Comparison of ENCODE assay signal across 7 mouse cellular contexts in the genomic region with DNA sequence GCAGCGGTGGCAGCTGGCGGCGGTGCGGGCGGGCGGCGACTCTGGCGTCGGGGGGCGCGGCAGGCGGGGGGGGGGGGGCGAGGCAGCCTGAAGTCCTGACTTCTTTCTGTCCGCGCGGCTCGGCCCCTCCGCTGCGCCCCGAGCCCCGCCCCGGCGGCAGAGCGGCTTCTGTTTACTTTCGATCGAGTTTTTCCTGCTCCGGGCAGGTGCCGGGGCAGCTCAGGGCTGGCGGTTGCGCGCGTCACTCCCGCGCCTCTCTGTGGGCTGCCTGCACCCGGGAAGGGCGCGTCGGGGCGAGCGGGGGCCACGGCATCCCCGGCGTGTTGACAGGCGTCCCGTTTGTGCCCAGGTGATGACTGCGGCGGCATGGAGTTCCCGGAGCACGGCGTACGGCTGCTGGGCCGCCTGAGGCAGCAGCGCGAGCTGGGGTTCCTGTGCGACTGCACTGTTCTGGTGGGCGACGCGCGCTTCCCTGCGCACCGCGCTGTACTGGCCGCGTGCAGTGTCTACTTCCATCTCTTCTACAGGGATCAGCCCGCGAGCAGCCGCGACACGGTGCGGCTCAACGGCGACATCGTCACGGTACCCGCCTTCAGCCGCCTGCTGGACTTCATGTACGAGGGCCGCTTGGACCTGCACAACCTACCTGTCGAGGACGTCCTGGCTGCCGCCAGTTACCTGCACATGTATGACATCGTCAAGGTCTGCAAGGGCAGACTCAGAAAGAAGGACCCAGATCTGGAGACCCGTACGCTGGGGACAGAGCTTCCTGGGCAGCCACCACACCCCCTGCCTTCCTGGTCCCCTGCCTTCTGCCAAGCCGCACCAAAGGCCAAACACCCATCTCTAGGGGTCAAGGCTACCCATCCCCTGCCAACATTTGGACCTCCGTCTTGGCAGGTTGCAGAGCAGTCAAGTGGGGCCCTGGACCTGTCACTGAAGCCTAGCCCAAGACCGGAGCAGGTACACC. TPM values are rescaled to one million over a fixed set of nuclear protein-coding genes. Genes with fewer than 3 reads are reported as not detected.
DNase-seq lines count a peak whose midpoint lies in the region; ATAC-seq and TF ChIP-seq lines count a peak whose summit lies in the region.

No protein-coding gene starts in this region.

- H3K36me3 ChIP-seq in CH12.LX (replicated peaks in 1 of 2; ENCODE audit: control insufficient read depth in 1 of 2, insufficient read depth in 1 of 2, low read length in 1 of 2) = no peaks in the 10 kb centered on the region
- no peaks in the 10 kb centered on the region for H3K36me3 ChIP-seq in forebrain, embryonic 12.5 days (replicated peaks)
- H3K36me3 ChIP-seq in kidney, embryonic 15.5 days = no peaks in the 10 kb centered on the region

- H3K9ac ChIP-seq in CH12.LX (ENCODE audit: insufficient read depth, low read depth) = peak overlapping the region; percentile 21
- peak overlapping the region; percentile 71 for H3K9ac ChIP-seq in forebrain, embryonic 12.5 days
- peak overlapping the region; percentile 62 for H3K9ac ChIP-seq in kidney, embryonic 15.5 days

- H3K4me3 ChIP-seq in CH12.LX (replicated peaks in 1 of 3; ENCODE audit: low read depth in 2 of 3, low read length in 2 of 3, poor library complexity in 1 of 3) = peak overlapping the region; percentile 23 to 78 (median 45)
- peak overlapping the region; percentile 68 for H3K4me3 ChIP-seq in forebrain, embryonic 12.5 days (replicated peaks)
- peak overlapping the region; percentile 71 for H3K4me3 ChIP-seq in kidney, embryonic 15.5 days (replicated peaks)

- peak; percentile 18; the same call in 1 of the 2 replicates for ATAC-seq in forebrain, embryonic 12.5 days (ENCODE audit: low FRiP score)
- ATAC-seq in kidney, embryonic 15.5 days (replicated peaks; ENCODE audit: low FRiP score) = peak; percentile 10

- dilution Hi-C loops in CH12.LX (cut with MboI; ENCODE audit: extremely low pct_ligation_motif_present, extremely low pct_unique_long_range_greater_than_20kb, low sequenced_read_pairs) = no loop called here

- peak overlapping the region; percentile 81 for H3K4me2 ChIP-seq in CH12.LX (ENCODE audit: insufficient read depth, low read depth, poor library complexity, severe bottlenecking)
- peak overlapping the region; percentile 94 for H3K4me2 ChIP-seq in forebrain, embryonic 12.5 days
- peak overlapping the region; percentile 96 for H3K4me2 ChIP-seq in kidney, embryonic 15.5 days

- TF ChIP-seq RAD21 in CH12.LX (IDR thresholded peaks at IDR 0.05; ENCODE audit: low read depth, low read length) = no peak

- peak; percentile 46 to 50 for DNase-seq in B cell, adult 2 months
- DNase-seq in CH12.LX (ENCODE audit: extremely low read depth) = no peak
- DNase-seq in lung, postnatal 14 days = peak; percentile 66
- DNase-seq in thymus, adult 18-20 months = peak; percentile 44 to 47
- DNase-seq in layer of hippocampus, adult 9-10 months (ENCODE audit: low spot score) = no peak

- in situ Hi-C loops in CH12.LX (cut with MboI; ENCODE audit: low pct_ligation_motif_present, low pct_unique_long_range_greater_than_20kb, low sequenced_read_pairs) = no loop called here

- H3K27ac ChIP-seq in CH12.LX (ENCODE audit: insufficient read depth, low read depth) = no peak overlapping the region
- no peak overlapping the region for H3K27ac ChIP-seq in forebrain, embryonic 12.5 days
- peak overlapping the region; percentile 66; the same call in 1 of the 2 replicates for H3K27ac ChIP-seq in kidney, embryonic 15.5 days

- peaks cover 81% of the 10 kb centered on the region for H3K27me3 ChIP-seq in CH12.LX (replicated peaks)
- peaks cover 64% of the 10 kb centered on the region for H3K27me3 ChIP-seq in forebrain, embryonic 12.5 days
- H3K27me3 ChIP-seq in kidney, embryonic 15.5 days = peaks cover 31% of the 10 kb centered on the region

- peaks cover 11 to 21% of the 10 kb centered on the region in 2 experiments for H3K4me1 ChIP-seq in CH12.LX (ENCODE audit: control insufficient read depth in 1 of 2, insufficient read depth in 2 of 2)
- peaks cover 44% of the 10 kb centered on the region for H3K4me1 ChIP-seq in forebrain, embryonic 12.5 days
- H3K4me1 ChIP-seq in kidney, embryonic 15.5 days = peaks cover 46% of the 10 kb centered on the region

- TF ChIP-seq EP300 in CH12.LX (IDR thresholded peaks at IDR 0.05; ENCODE audit: low read length) = no peak

- WGBS in forebrain, embryonic 12.5 days = 4% methylated on average over 68 of the region's 87 CpGs
- WGBS in kidney, embryonic 15.5 days = 4% methylated on average over 81 of the region's 87 CpGs

- TF ChIP-seq POLR2A in CH12.LX (IDR thresholded peaks at IDR 0.05; ENCODE audit: low read depth, low read length) = no peak

- TF ChIP-seq CTCF in CH12.LX (conservative IDR thresholded peaks at IDR 0.05 in 1 of 2, IDR thresholded peaks at IDR 0.05 in 1 of 2; ENCODE audit: low read depth in 2 of 2, low read length in 2 of 2) = no peak

- H3K9me3 ChIP-seq in CH12.LX (replicated peaks; ENCODE audit: low read length) = peaks cover 3% of the 10 kb centered on the region
- no peaks in the 10 kb centered on the region for H3K9me3 ChIP-seq in forebrain, embryonic 12.5 days
- H3K9me3 ChIP-seq in kidney, embryonic 15.5 days (replicated peaks) = no peaks in the 10 kb centered on the region

- no peaks in the 10 kb centered on the region for H3K79me2 ChIP-seq in CH12.LX (replicated peaks; ENCODE audit: control insufficient read depth, extremely low read depth, insufficient read depth, poor library complexity, severe bottlenecking)

TF ChIP-seq in CH12.LX, 34 proteins besides CTCF, POLR2A, EP300 and RAD21:
- TF ChIP-seq NRF1 (IDR thresholded peaks at IDR 0.05; ENCODE audit: low read depth, low read length) (peak; percentile 64), JUND (conservative IDR thresholded peaks at IDR 0.05; ENCODE audit: low read depth, low read length) (no peak)

RNA-seq across cellular contexts. Expression of a gene that starts 0.7 kb away (rescaled TPM):
- total RNA-seq in CH12.LX (2012; rRNA removed) = 0.30 and 0.63 TPM in 2 replicates
- not detected in 2 replicates for total RNA-seq in CH12.LX (2014; rRNA removed)
- 0.08 and 0.11 TPM in 2 replicates for polyA plus RNA-seq in CH12.LX (2012; ENCODE audit: insufficient read length, low read depth)
- 4.6 and 5.1 TPM in 2 replicates for polyA plus RNA-seq in forebrain, embryonic 12.5 days (2016; fragmentation: Nextera tagmentation; extraction: Ambion mirVana)
- 4.0 and 4.6 TPM in 2 replicates for polyA plus RNA-seq in kidney, embryonic 15.5 days (2015; fragmentation: Nextera tagmentation; extraction: Ambion mirVana)

RNA-seq across cellular contexts. Expression of a gene that starts 4.6 kb away (rescaled TPM):
- total RNA-seq in CH12.LX (2012; rRNA removed) (66.6 and 79.9 TPM in 2 replicates), CH12.LX (2014; rRNA removed) (69.8 and 74.4 TPM in 2 replicates)
- 144 and 178 TPM in 2 replicates for polyA plus RNA-seq in CH12.LX (2012; ENCODE audit: insufficient read length, low read depth)
- polyA plus RNA-seq in forebrain, embryonic 12.5 days (2016; fragmentation: Nextera tagmentation; extraction: Ambion mirVana) = 47.0 and 71.6 TPM in 2 replicates
- polyA plus RNA-seq in kidney, embryonic 15.5 days (2015; fragmentation: Nextera tagmentation; extraction: Ambion mirVana) = 53.7 and 56.7 TPM in 2 replicates

RNA-seq across cellular contexts. Expression of a gene that starts 34.8 kb away (rescaled TPM):
- total RNA-seq in CH12.LX (2012; rRNA removed) = 137 and 149 TPM in 2 replicates
- total RNA-seq in CH12.LX (2014; rRNA removed) = 78.1 and 81.9 TPM in 2 replicates
- polyA plus RNA-seq in CH12.LX (2012; ENCODE audit: insufficient read length, low read depth) = 135 and 158 TPM in 2 replicates
- 151 and 173 TPM in 2 replicates for polyA plus RNA-seq in forebrain, embryonic 12.5 days (2016; fragmentation: Nextera tagmentation; extraction: Ambion mirVana)
- polyA plus RNA-seq in kidney, embryonic 15.5 days (2015; fragmentation: Nextera tagmentation; extraction: Ambion mirVana) = 255 and 266 TPM in 2 replicates

RNA-seq across cellular contexts. Expression of a gene that starts 40.9 kb away (rescaled TPM):
- total RNA-seq in CH12.LX (2012; rRNA removed) = 30.6 and 39.1 TPM in 2 replicates
- 44.4 and 48.1 TPM in 2 replicates for total RNA-seq in CH12.LX (2014; rRNA removed)
- 44.4 and 63.1 TPM in 2 replicates for polyA plus RNA-seq in CH12.LX (2012; ENCODE audit: insufficient read length, low read depth)
- polyA plus RNA-seq in forebrain, embryonic 12.5 days (2016; fragmentation: Nextera tagmentation; extraction: Ambion mirVana) = 14.4 and 16.3 TPM in 2 replicates
- 15.8 and 16.6 TPM in 2 replicates for polyA plus RNA-seq in kidney, embryonic 15.5 days (2015; fragmentation: Nextera tagmentation; extraction: Ambion mirVana)

RNA-seq across cellular contexts. Expression of a gene that starts 59.5 kb away (rescaled TPM):
- total RNA-seq in CH12.LX (2012; rRNA removed) (9.4 and 10.7 TPM in 2 replicates), CH12.LX (2014; rRNA removed) (10.2 and 11.8 TPM in 2 replicates)
- polyA plus RNA-seq in CH12.LX (2012; ENCODE audit: insufficient read length, low read depth) = 29.4 and 37.1 TPM in 2 replicates
- 2.0 and 2.8 TPM in 2 replicates for polyA plus RNA-seq in forebrain, embryonic 12.5 days (2016; fragmentation: Nextera tagmentation; extraction: Ambion mirVana)
- 11.6 and 12.4 TPM in 2 replicates for polyA plus RNA-seq in kidney, embryonic 15.5 days (2015; fragmentation: Nextera tagmentation; extraction: Ambion mirVana)

Comparison
In these comparisons a context has a peak if more than half of its experiments do, and no peak if none do; other contexts are left out.
1. DNase-seq: peak in B cell, adult 2 months (2 of 2), lung, postnatal 14 days (single experiment) and thymus, adult 18-20 months (2 of 2); none in CH12.LX (single experiment) and layer of hippocampus, adult 9-10 months (single experiment).
2. H3K9ac ChIP-seq: peak in every context shown above with its lines; median percentile 71 in forebrain, embryonic 12.5 days; 62 in kidney, embryonic 15.5 days; 21 in CH12.LX.
3. Peak in every context shown above with its lines, with median percentiles within 50 percentile points of each other: H3K4me2 ChIP-seq and H3K4me3 ChIP-seq.